Mouse (Mus musculus) large intestine, adult 2 months (tissue): ENCODE results near the gene Gabrb3. TPM values are rescaled to one million over a fixed set of nuclear protein-coding genes. Genes with fewer than 3 reads are reported as not detected.

Source experiments
- DNase-seq: peaks from one replicate; pipeline ENCODE4 v3.0.0-alpha.2; 2012; ENCODE audit warnings: low read depth, low spot score
- WGBS: fragments of 180-500 bp; shearing (Covaris S2); methylation state at CpG from one replicate; pipeline ENCODE4 v1.1.7; 2018; 5-methylcytosine and 5-hydroxymethylcytosine counted together
- polyA plus RNA-seq: library from polyadenylated mRNA; depleted of rRNA; stranded (reverse); fragments of >200 nt; gene quantifications from 2 replicates; pipeline ENCODE4 v1.2.3, GENCODE M21; 2012; rRNA removed

Gene Gabrb3
- polyA plus RNA-seq: 0.14 and 0.21 TPM in 2 replicates

- no peak for DNase-seq
- 73% methylated on average over 2 of the region's 2 CpGs for WGBS
These were observed at the start of gene Gabrb3 for GRCm38 (mm10) chr7:57419392-57419791. Gene Gabrb3 (plus strand): TSS chr7:57419692.

- DNase-seq: peak; percentile 4
- WGBS: 16% methylated on average over 4 of the region's 4 CpGs
These were observed 35.4 kb upstream of the Gabrb3 start for GRCm38 (mm10) chr7:57384112-57384511.

- no peak for DNase-seq
These were observed 32.8 kb upstream of the Gabrb3 start, which contains the start of gene Gabrg3 for GRCm38 (mm10) chr7:57386517-57387340. Gene Gabrg3 (minus strand): TSS chr7:57387188.

GRCm38 (mm10) chr7:57387341-57387654, 32.2 kb upstream of the Gabrb3 start:
- WGBS: 24% methylated on average over 6 of the region's 6 CpGs
- no peak for DNase-seq

More at GRCm38 (mm10) chr7:57386517-57387340, 32.8 kb upstream of the Gabrb3 start, which contains the start of gene Gabrg3:
- WGBS: 3% methylated on average over 70 of the region's 71 CpGs

- 33% methylated on average over 4 of the region's 4 CpGs for WGBS
- no peak for DNase-seq
These were observed 29.4 kb upstream of the Gabrb3 start for GRCm38 (mm10) chr7:57390046-57390445.

GRCm38 (mm10) chr7:57393551-57393950, 25.9 kb upstream of the Gabrb3 start:
- WGBS: 86% methylated on average over 4 of the region's 4 CpGs
- no peak for DNase-seq

- DNase-seq: no peak
- 79% methylated on average over 4 of the region's 4 CpGs for WGBS
These were observed 8.3 kb upstream of the Gabrb3 start for GRCm38 (mm10) chr7:57411163-57411562.

GRCm38 (mm10) chr7:57412896-57413295, 6.6 kb upstream of the Gabrb3 start:
- no peak for DNase-seq
- WGBS: 20% methylated on average over 1 of the region's 1 CpGs

- WGBS: 59% methylated on average over 1 of the region's 1 CpGs
- no peak for DNase-seq
These were observed 1.6 kb downstream of the Gabrb3 start for GRCm38 (mm10) chr7:57421044-57421443.

- 81% methylated on average over 1 of the region's 1 CpGs for WGBS
- no peak for DNase-seq
These were observed 3.2 kb downstream of the Gabrb3 start for GRCm38 (mm10) chr7:57422675-57423074.

- no peak for DNase-seq
- 70% methylated on average over 1 of the region's 1 CpGs for WGBS
These were observed 28.7 kb downstream of the Gabrb3 start for GRCm38 (mm10) chr7:57448239-57448638.

GRCm38 (mm10) chr7:57460354-57460753, 40.9 kb downstream of the Gabrb3 start:
- WGBS: 59% methylated on average over 5 of the region's 5 CpGs
- no peak for DNase-seq

- 83% methylated on average over 1 of the region's 1 CpGs for WGBS
- DNase-seq: no peak
These were observed 51.8 kb downstream of the Gabrb3 start for GRCm38 (mm10) chr7:57471316-57471715.

- WGBS: 52% methylated on average over 4 of the region's 4 CpGs
- DNase-seq: no peak
These were observed 54.5 kb downstream of the Gabrb3 start for GRCm38 (mm10) chr7:57473811-57474525.

GRCm38 (mm10) chr7:57482896-57483295, 63.4 kb downstream of the Gabrb3 start:
- DNase-seq: no peak

GRCm38 (mm10) chr7:57486907-57487306, 67.4 kb downstream of the Gabrb3 start:
- WGBS: 77% methylated on average over 6 of the region's 6 CpGs
- DNase-seq: no peak

GRCm38 (mm10) chr7:57491795-57492194, 72.3 kb downstream of the Gabrb3 start:
- 68% methylated on average over 4 of the region's 4 CpGs for WGBS
- no peak for DNase-seq

GRCm38 (mm10) chr7:57502809-57503208, 83.3 kb downstream of the Gabrb3 start:
- no peak for DNase-seq
- WGBS: 80% methylated on average over 4 of the region's 4 CpGs

- WGBS: 5% methylated on average over 72 of the region's 72 CpGs
- DNase-seq: no peak
These were observed 89.6 kb downstream of the Gabrb3 start for GRCm38 (mm10) chr7:57508860-57509632.

- no peak for DNase-seq
- 5% methylated on average over 58 of the region's 59 CpGs for WGBS
These were observed 90.2 kb downstream of the Gabrb3 start, which contains the start of gene Gabra5 for GRCm38 (mm10) chr7:57509681-57510141. Gene Gabra5 (minus strand): TSS chr7:57510059.
